Mouse (Mus musculus): ENCODE measurements around the gene Kdm1a. TPM values are rescaled to one million over a fixed set of nuclear protein-coding genes. Genes with fewer than 3 reads are reported as not detected.

Kdm1a gene
- total RNA-seq, 2 experiments from 2014 or later = 33.5 to 37.6 TPM

- DNase-seq = peak; percentile 19 to 37
- intact Hi-C loops (cut with DNase I) = no loop called here
These were observed 54.1 kb downstream of the Kdm1a start for GRCm38 (mm10) chr4:136548381-136548801.

GRCm38 (mm10) chr4:136547721-136548120, 54.8 kb downstream of the Kdm1a start:
- no peak for DNase-seq
- intact Hi-C loops (cut with DNase I) = no loop called here

GRCm38 (mm10) chr4:136546279-136547045, 56.1 kb downstream of the Kdm1a start:
- no peak for DNase-seq
- intact Hi-C loops (cut with DNase I) = no loop called here

GRCm38 (mm10) chr4:136545151-136545550, 57.4 kb downstream of the Kdm1a start:
- intact Hi-C loops (cut with DNase I) = no loop called here
- no peak for DNase-seq

- intact Hi-C loops (cut with DNase I) = loop anchor here (1.0 to 5.0 kb wide), 3 partner anchors 72 to 159 kb away; no protein-coding TSS in a partner anchor
- peak; percentile 62 to 78 for DNase-seq
These were observed 76.1 kb downstream of the Kdm1a start for GRCm38 (mm10) chr4:136526412-136526811.

- no peak for DNase-seq
- intact Hi-C loops (cut with DNase I) = no loop called here
These were observed 78.2 kb downstream of the Kdm1a start for GRCm38 (mm10) chr4:136524309-136524708.

- DNase-seq = no peak
- intact Hi-C loops (cut with DNase I) = no loop called here
These were observed 80.6 kb downstream of the Kdm1a start for GRCm38 (mm10) chr4:136521898-136522297.

GRCm38 (mm10) chr4:136519866-136520265, 82.7 kb downstream of the Kdm1a start:
- intact Hi-C loops (cut with DNase I) = no loop called here
- DNase-seq = no peak

- intact Hi-C loops (cut with DNase I) = no loop called here
- no peak for DNase-seq
These were observed 83.9 kb downstream of the Kdm1a start for GRCm38 (mm10) chr4:136518576-136518975.

- intact Hi-C loops (cut with DNase I) = no loop called here
- no peak for DNase-seq
These were observed 84.4 kb downstream of the Kdm1a start for GRCm38 (mm10) chr4:136518141-136518540.

GRCm38 (mm10) chr4:136512905-136513304, 89.6 kb downstream of the Kdm1a start:
- peak; percentile 40 to 58 for DNase-seq
- intact Hi-C loops (cut with DNase I) = no loop called here

- DNase-seq = peak in 1 of 2 experiments; percentile 36
- intact Hi-C loops (cut with DNase I) = no loop called here
These were observed 90.8 kb downstream of the Kdm1a start for GRCm38 (mm10) chr4:136511708-136512107.

GRCm38 (mm10) chr4:136509857-136510256, 92.7 kb downstream of the Kdm1a start:
- intact Hi-C loops (cut with DNase I) = no loop called here

GRCm38 (mm10) chr4:136505426-136506215, 96.9 kb downstream of the Kdm1a start:
- intact Hi-C loops (cut with DNase I) = no loop called here

More at GRCm38 (mm10) chr4:136509857-136510256, 92.7 kb downstream of the Kdm1a start:
- DNase-seq = peak in 1 of 2 experiments; percentile 35

More at GRCm38 (mm10) chr4:136505426-136506215, 96.9 kb downstream of the Kdm1a start:
- DNase-seq = no peak

Small RNA genes lying within 50 kb of the gene (microRNA-seq; reads per million reads assigned to microRNA genes)
- 0 reads per million in 2 experiments for gene Gm22180

Other genes with a start within 250 kb of the Kdm1a start
- gene Htr1d, start 179.2 kb downstream of the Kdm1a start, total RNA-seq (2021) = not detected
- gene 6030445D17Rik, start 140.5 kb downstream of the Kdm1a start, total RNA-seq (2021) = under 1 TPM; 0.41 to 0.79 TPM
- 10 to 100 TPM; 55.7 to 57.1 TPM for gene Luzp1, start 133.0 kb downstream of the Kdm1a start, total RNA-seq (2021)
- not detected for gene Tex46, start 7.7 kb upstream of the Kdm1a start, total RNA-seq (2021)
- gene Lactbl1, start 19.9 kb upstream of the Kdm1a start, total RNA-seq (2021) = not detected
- gene Ephb2, start 233.3 kb upstream of the Kdm1a start, total RNA-seq (2021) = 1 to 10 TPM in 1 of 2 experiments, under 1 TPM in 1; 0.81 to 1.1 TPM